Mouse (Mus musculus) heart, embryonic 13.5 days (tissue): ENCODE results near the gene Dynlrb1. TPM values are rescaled to one million over a fixed set of nuclear protein-coding genes. Genes with fewer than 3 reads are reported as not detected.

ENCODE experiments used
- ATAC-seq: fragments of 200-750 bp; cut with Nextera tagmentation; 2 replicates; pipeline ENCODE4 v1.8.0; 2017; ENCODE audit warnings: moderate TSS enrichment; ENCODE audit not compliant: insufficient number of reproducible peaks, low FRiP score, low TSS enrichment; ENCODE audit errors: extremely low read depth
- H3K27ac ChIP-seq: fragments of 300-500 bp; sonication (generic); replicated peaks from 2 replicates; pipeline ENCODE4 v1.5.1; 2015; ENCODE audit warnings: moderate library complexity, mild to moderate bottlenecking, inconsistent platforms
- H3K27me3 ChIP-seq: fragments of 300-500 bp; sonication (generic); replicated peaks from 2 replicates; pipeline ENCODE4 v1.6.1; 2015; ENCODE audit warnings: mild to moderate bottlenecking, inconsistent platforms
- H3K36me3 ChIP-seq: fragments of 300-500 bp; sonication (generic); 2 replicates; pipeline ENCODE4 v1.6.1; 2015; ENCODE audit warnings: mild to moderate bottlenecking, inconsistent platforms
- H3K4me1 ChIP-seq: fragments of 300-500 bp; sonication (generic); 2 replicates; pipeline ENCODE4 v1.6.1; 2015; ENCODE audit warnings: inconsistent platforms
- H3K4me2 ChIP-seq: fragments of 300-500 bp; sonication (generic); 2 replicates; pipeline ENCODE4 v1.6.1; 2015; ENCODE audit warnings: inconsistent platforms, mild to moderate bottlenecking, moderate library complexity
- H3K4me3 ChIP-seq: fragments of 300-500 bp; sonication (generic); 2 replicates; pipeline ENCODE4 v1.5.1; 2015; ENCODE audit warnings: moderate library complexity, mild to moderate bottlenecking, inconsistent platforms
- H3K9ac ChIP-seq: fragments of 300-500 bp; sonication (generic); 2 replicates; pipeline ENCODE4 v1.6.1; 2015; ENCODE audit warnings: inconsistent platforms, mild to moderate bottlenecking, moderate library complexity
- H3K9me3 ChIP-seq: fragments of 300-500 bp; sonication (generic); 2 replicates; pipeline ENCODE4 v1.6.1; 2016; ENCODE audit warnings: inconsistent platforms
- WGBS: fragments of 180-500 bp; shearing (Covaris S2); methylation state at CpG from one replicate; pipeline ENCODE4 v1.1.7; 2015; ENCODE audit warnings: mixed read lengths; 5-methylcytosine and 5-hydroxymethylcytosine counted together
- polyA plus RNA-seq: library from polyadenylated mRNA; unstranded; fragments of >200 nt; fragmentation: Nextera tagmentation; extraction: Ambion mirVana; gene quantifications from 2 replicates; pipeline ENCODE4 v1.2.1, GENCODE M21; 2015

The Dynlrb1 gene
- 412 and 445 TPM in 2 replicates for polyA plus RNA-seq

GRCm38 (mm10) chr2:155236362-155236992, at the start of gene Dynlrb1:
TSS of gene Dynlrb1 (plus strand) at chr2:155236533.
- Histone ChIP-seq H3K27ac (peak within 1 kb of the TSS; percentile 88), H3K4me1 (peaks cover 37% of the 10 kb centered on the region), H3K36me3 (peaks cover 13% of the 10 kb centered on the region), H3K4me2 (peak within 1 kb of the TSS; percentile 95), H3K9me3 (no peaks in the 10 kb centered on the region), H3K9ac (peak within 1 kb of the TSS; percentile 89), H3K27me3 (no peaks in the 10 kb centered on the region), H3K4me3 (peak within 1 kb of the TSS; percentile 90)
- WGBS = 0% methylated on average over 50 of the region's 50 CpGs
- ATAC-seq = peak; percentile 97

GRCm38 (mm10) chr2:155207419-155207818, 28.9 kb upstream of the Dynlrb1 start:
- ATAC-seq = no peak
- WGBS = 79% methylated on average over 2 of the region's 2 CpGs
- Histone ChIP-seq H3K36me3 (peaks cover 86% of the 10 kb centered on the region), H3K4me2 (no peak overlapping the region), H3K9ac (no peak overlapping the region), H3K9me3 (no peaks in the 10 kb centered on the region), H3K4me3 (no peak overlapping the region), H3K27ac (no peak overlapping the region), H3K4me1 (peaks cover 6% of the 10 kb centered on the region), H3K27me3 (no peaks in the 10 kb centered on the region)

GRCm38 (mm10) chr2:155223145-155223544, 13.2 kb upstream of the Dynlrb1 start:
- H3K4me1 ChIP-seq = peaks cover 29% of the 10 kb centered on the region
- WGBS = 64% methylated on average over 2 of the region's 2 CpGs
- H3K9me3 ChIP-seq = no peaks in the 10 kb centered on the region
- ATAC-seq = no peak
- H3K9ac ChIP-seq = no peak overlapping the region
- H3K27ac ChIP-seq = 0 out of 2 replicates have a peak overlapping the region, but pooled peaks have one; percentile 39
- no peaks in the 10 kb centered on the region for H3K27me3 ChIP-seq
- H3K4me3 ChIP-seq = no peak overlapping the region
- H3K36me3 ChIP-seq = peaks cover 89% of the 10 kb centered on the region
- no peak overlapping the region for H3K4me2 ChIP-seq

GRCm38 (mm10) chr2:155224721-155225120, 11.6 kb upstream of the Dynlrb1 start:
- Histone ChIP-seq H3K9me3 (no peaks in the 10 kb centered on the region), H3K4me2 (no peak overlapping the region), H3K27me3 (no peaks in the 10 kb centered on the region), H3K4me3 (no peak overlapping the region), H3K9ac (0 out of 2 replicates have a peak overlapping the region, but pooled peaks have one; percentile 1), H3K27ac (peak overlapping the region; percentile 69), H3K4me1 (peaks cover 29% of the 10 kb centered on the region), H3K36me3 (peaks cover 84% of the 10 kb centered on the region)
- WGBS = 55% methylated on average over 7 of the region's 7 CpGs
- ATAC-seq = no peak

- ATAC-seq = peak; percentile 61; the same call in 1 of the 2 replicates
- H3K27me3 ChIP-seq = no peaks in the 10 kb centered on the region
- WGBS = 6% methylated on average over 13 of the region's 13 CpGs
- peak overlapping the region; percentile 90 for H3K4me3 ChIP-seq
- H3K9ac ChIP-seq = peak overlapping the region; percentile 89
- peaks cover 34% of the 10 kb centered on the region for H3K4me1 ChIP-seq
- peaks cover 7% of the 10 kb centered on the region for H3K36me3 ChIP-seq
- H3K9me3 ChIP-seq = no peaks in the 10 kb centered on the region
- peak overlapping the region; percentile 88 for H3K27ac ChIP-seq
- peak overlapping the region; percentile 95 for H3K4me2 ChIP-seq
Observed at GRCm38 (mm10) chr2:155235746-155236361, 479 bp upstream of the Dynlrb1 start.

- H3K27me3 ChIP-seq = no peaks in the 10 kb centered on the region
- no peak for ATAC-seq
- H3K9ac ChIP-seq = peak overlapping the region; percentile 89
Observed at GRCm38 (mm10) chr2:155237276-155237675, 943 bp downstream of the Dynlrb1 start.

GRCm38 (mm10) chr2:155240915-155241314, 4.6 kb downstream of the Dynlrb1 start:
- peaks cover 53% of the 10 kb centered on the region for H3K36me3 ChIP-seq
- no peak overlapping the region for H3K9ac ChIP-seq
- H3K4me3 ChIP-seq = no peak overlapping the region
- H3K4me1 ChIP-seq = peaks cover 47% of the 10 kb centered on the region
- no peak for ATAC-seq
- no peak overlapping the region for H3K27ac ChIP-seq
- no peak overlapping the region for H3K4me2 ChIP-seq
- no peaks in the 10 kb centered on the region for H3K27me3 ChIP-seq
- WGBS = 71% methylated on average over 4 of the region's 4 CpGs
- no peaks in the 10 kb centered on the region for H3K9me3 ChIP-seq

More at GRCm38 (mm10) chr2:155237276-155237675, 943 bp downstream of the Dynlrb1 start:
- Histone ChIP-seq H3K27ac (peak overlapping the region; percentile 88), H3K4me1 (peaks cover 40% of the 10 kb centered on the region), H3K9me3 (no peaks in the 10 kb centered on the region), H3K4me3 (peak overlapping the region; percentile 90), H3K4me2 (peak overlapping the region; percentile 95), H3K36me3 (peaks cover 17% of the 10 kb centered on the region)
- WGBS = 8% methylated on average over 4 of the region's 4 CpGs

GRCm38 (mm10) chr2:155242296-155242855, 6.0 kb downstream of the Dynlrb1 start:
- no peak for ATAC-seq
- WGBS = 52% methylated on average over 7 of the region's 7 CpGs
- peak overlapping the region; percentile 39 for H3K27ac ChIP-seq
- peaks cover 48% of the 10 kb centered on the region for H3K4me1 ChIP-seq
- H3K4me2 ChIP-seq = no peak overlapping the region
- H3K27me3 ChIP-seq = no peaks in the 10 kb centered on the region
- no peak overlapping the region for H3K4me3 ChIP-seq
- 0 out of 2 replicates have a peak overlapping the region, but pooled peaks have one; percentile 33 for H3K9ac ChIP-seq
- H3K36me3 ChIP-seq = peaks cover 67% of the 10 kb centered on the region
- no peaks in the 10 kb centered on the region for H3K9me3 ChIP-seq

GRCm38 (mm10) chr2:155246231-155246630, 9.9 kb downstream of the Dynlrb1 start:
- Histone ChIP-seq H3K36me3 (peaks cover 95% of the 10 kb centered on the region), H3K27me3 (no peaks in the 10 kb centered on the region), H3K4me3 (no peak overlapping the region), H3K4me2 (no peak overlapping the region), H3K9ac (no peak overlapping the region), H3K4me1 (peaks cover 23% of the 10 kb centered on the region), H3K27ac (peak overlapping the region; percentile 67), H3K9me3 (no peaks in the 10 kb centered on the region)
- whole genome bisulfite sequencing = 48% methylated on average over 4 of the region's 4 CpGs
- no peak for ATAC-seq

GRCm38 (mm10) chr2:155248206-155248605, 11.9 kb downstream of the Dynlrb1 start:
- Histone ChIP-seq H3K4me2 (no peak overlapping the region), H3K36me3 (peaks cover 86% of the 10 kb centered on the region), H3K27ac (no peak overlapping the region), H3K9me3 (no peaks in the 10 kb centered on the region), H3K9ac (no peak overlapping the region), H3K27me3 (no peaks in the 10 kb centered on the region), H3K4me1 (peaks cover 16% of the 10 kb centered on the region), H3K4me3 (no peak overlapping the region)
- ATAC-seq = no peak
- 79% methylated on average over 1 of the region's 1 CpGs for WGBS

GRCm38 (mm10) chr2:155248718-155249117, 12.4 kb downstream of the Dynlrb1 start:
- 87% methylated on average over 2 of the region's 2 CpGs for WGBS
- H3K9me3 ChIP-seq = no peaks in the 10 kb centered on the region
- H3K27me3 ChIP-seq = no peaks in the 10 kb centered on the region
- peaks cover 81% of the 10 kb centered on the region for H3K36me3 ChIP-seq
- H3K4me2 ChIP-seq = no peak overlapping the region
- no peak overlapping the region for H3K9ac ChIP-seq
- H3K4me3 ChIP-seq = no peak overlapping the region
- no peak for ATAC-seq
- H3K4me1 ChIP-seq = peaks cover 16% of the 10 kb centered on the region
- no peak overlapping the region for H3K27ac ChIP-seq
